Mouse (Mus musculus) lung, adult 2 months (tissue): Measurements from ENCODE around the gene Rarb. TPM values are rescaled to one million over a fixed set of nuclear protein-coding genes. Genes with fewer than 3 reads are reported as not detected.

Source experiments
- DNase-seq: peaks from one replicate; pipeline ENCODE4 v3.0.0; 2022
- H3K4me1 ChIP-seq: fragments of 200-500 bp; 2 replicates; pipeline ENCODE4 v1.6.1; 2011; ENCODE audit warnings: low read length; ENCODE audit not compliant: control insufficient read depth, insufficient read depth
- H3K4me3 ChIP-seq: fragments of 200-500 bp; replicated peaks from 2 replicates; pipeline ENCODE3; 2011; ENCODE audit warnings: low read depth, mild to moderate bottlenecking, control low read depth, low read length; ENCODE audit errors: extremely low read depth
- CTCF ChIP-seq: fragments of 200-500 bp; IDR thresholded peaks from 2 replicates; pipeline ENCODE4 v1.5.1; 2011; ENCODE audit warnings: mild to moderate bottlenecking, low read length, control low read depth; ENCODE audit not compliant: insufficient read depth
- POLR2A ChIP-seq: fragments of 200-500 bp; IDR thresholded peaks from 2 replicates; pipeline ENCODE4 v1.6.1; 2011; ENCODE audit warnings: low read depth, mild to moderate bottlenecking, control low read depth, low read length, borderline replicate concordance; ENCODE audit errors: extremely low read depth
- WGBS: fragments of 180-500 bp; shearing (Covaris S2); methylation state at CpG from one replicate; pipeline ENCODE4 v1.1.7; 2018; 5-methylcytosine and 5-hydroxymethylcytosine counted together
- polyA plus RNA-seq: library from polyadenylated mRNA; depleted of rRNA; stranded (reverse); fragments of >200 nt; gene quantifications from 2 replicates; pipeline ENCODE4 v1.2.3, GENCODE M21; 2012

The Rarb gene
- polyA plus RNA-seq, 1 experiment = 16.1 TPM

DNA sequence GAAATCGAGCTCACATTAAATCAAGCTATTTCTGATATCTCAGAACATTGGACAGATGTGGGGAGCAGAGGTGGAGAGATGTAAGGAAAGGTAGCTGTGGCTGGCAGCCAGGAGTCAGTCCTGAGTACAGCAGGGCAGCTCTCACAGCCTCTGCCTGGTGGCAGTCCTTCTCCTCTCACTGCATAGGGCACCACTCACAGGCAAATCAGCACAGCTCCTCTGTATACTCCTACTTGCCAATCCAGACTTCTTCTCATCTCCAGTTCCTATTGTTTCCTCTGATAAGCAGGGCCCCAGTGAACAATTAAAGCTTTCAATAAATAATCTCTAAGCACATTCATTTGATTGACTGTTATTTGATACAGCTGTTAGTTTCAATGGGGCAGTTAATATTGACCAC lies 252.0 kb downstream of the Rarb start:
- DNase-seq = no peak
- Histone ChIP-seq H3K4me1 (no peaks in the 10 kb centered on the region; the same call in 1 of the 2 replicates), H3K4me3 (no peak overlapping the region)
- 61% methylated on average over 1 of the region's 1 CpGs for WGBS
- TF ChIP-seq CTCF = no peak
- no peak for TF ChIP-seq POLR2A

DNA sequence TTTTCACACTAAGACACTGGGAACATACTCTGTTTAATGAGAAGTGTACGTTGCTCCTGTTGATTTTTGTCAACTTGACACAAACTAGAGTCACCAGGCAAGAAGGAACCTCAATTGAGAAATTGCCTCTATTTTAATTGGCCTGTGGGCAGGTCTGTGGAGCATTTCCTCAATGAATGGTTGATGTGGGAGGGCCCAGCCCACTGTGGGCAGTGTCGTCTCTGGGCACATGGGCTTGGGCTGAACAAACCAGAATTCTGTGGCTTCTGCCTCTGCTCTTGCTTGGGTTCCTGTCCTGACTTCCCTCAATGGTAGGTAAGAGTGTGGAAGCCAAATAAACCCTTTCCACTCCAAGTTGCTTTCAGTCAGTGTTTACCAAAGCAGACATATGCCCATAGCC lies 255.0 kb downstream of the Rarb start:
- no peak overlapping the region for H3K4me3 ChIP-seq
- no peak for TF ChIP-seq POLR2A
- TF ChIP-seq CTCF = no peak
- no peak for DNase-seq
- WGBS = 79% methylated on average over 2 of the region's 2 CpGs
- no peaks in the 10 kb centered on the region for H3K4me1 ChIP-seq

DNA sequence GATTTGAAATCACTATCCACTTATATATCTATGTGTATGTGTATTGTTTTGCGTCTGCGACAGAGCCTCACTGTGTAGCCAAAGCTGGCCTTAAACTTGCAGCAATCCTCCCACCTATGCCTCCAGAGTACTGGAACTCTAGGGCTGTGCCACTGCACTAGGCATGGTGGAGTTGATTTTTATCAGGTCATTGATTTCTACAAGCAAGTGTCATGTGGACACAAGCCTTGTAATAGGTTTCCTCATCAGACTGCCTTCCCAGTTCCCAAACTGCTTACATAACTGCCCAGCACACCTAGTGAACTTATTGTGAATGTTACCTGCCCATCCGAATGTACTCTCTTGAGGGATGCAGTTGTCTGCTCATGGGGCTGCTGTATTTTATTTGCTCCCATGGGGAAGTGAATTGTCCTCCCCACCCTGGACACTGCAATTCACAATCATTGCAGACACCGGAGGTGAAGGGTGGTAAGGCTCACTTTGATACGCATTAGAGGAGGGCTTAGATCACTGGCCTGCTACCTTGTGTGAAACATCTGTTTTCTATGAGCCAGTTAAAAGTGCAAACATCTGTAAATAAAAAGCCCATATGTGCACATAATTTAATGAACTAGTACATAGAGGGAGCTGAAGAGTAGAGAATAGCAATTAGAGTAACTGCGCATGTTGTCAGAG lies 257.3 kb downstream of the Rarb start:
- DNase-seq = no peak
- TF ChIP-seq CTCF (no peak), POLR2A (no peak)
- Histone ChIP-seq H3K4me1 (no peaks in the 10 kb centered on the region), H3K4me3 (no peak overlapping the region)
- WGBS = 92% methylated on average over 6 of the region's 6 CpGs

DNA sequence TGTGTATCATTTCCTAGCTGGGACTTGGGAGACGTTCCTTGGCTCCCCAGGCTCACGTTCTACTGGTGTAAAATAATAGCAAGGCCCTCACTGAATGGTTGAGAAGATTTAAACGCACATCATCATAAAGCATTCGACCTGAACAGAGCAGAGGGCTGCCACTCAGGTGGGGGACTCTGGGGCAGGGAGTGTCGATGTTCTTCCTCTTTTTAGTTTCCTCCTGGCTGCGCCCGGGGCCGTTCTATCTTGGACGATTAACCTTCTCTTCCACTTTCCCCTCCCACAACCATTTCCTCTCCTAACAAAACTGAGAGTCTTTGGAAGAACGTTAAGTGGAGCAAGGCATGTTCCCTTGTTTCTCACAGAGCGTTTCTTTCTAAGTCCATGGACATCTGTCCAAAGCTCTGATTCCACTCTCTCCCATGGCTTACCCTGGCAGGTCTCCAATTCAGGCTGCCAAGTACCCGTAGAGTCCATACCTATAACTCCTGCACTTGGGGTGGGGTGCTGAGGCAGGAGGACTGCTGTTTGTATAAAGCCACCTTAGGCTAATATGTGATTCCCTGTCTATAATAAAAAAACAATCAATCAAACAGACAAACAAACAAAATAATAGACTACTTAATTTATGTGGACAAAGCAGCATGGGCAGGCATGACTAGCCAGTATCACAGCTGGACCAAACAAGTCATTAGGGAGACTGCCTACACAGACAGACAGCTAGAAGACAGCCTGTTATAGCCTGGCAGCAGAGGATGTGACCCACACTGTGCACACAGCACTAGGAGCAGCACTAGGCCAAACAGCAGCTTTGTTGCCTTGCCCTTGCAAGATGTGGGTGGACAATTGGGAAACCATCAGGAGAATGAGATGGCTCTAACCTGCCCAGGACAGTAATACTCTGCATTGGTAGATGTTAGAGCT lies 259.4 kb downstream of the Rarb start:
- H3K4me3 ChIP-seq = no peak overlapping the region
- peaks cover 6% of the 10 kb centered on the region for H3K4me1 ChIP-seq
- DNase-seq = no peak
- TF ChIP-seq POLR2A (no peak), CTCF (no peak)
- 37% methylated on average over 12 of the region's 12 CpGs for WGBS

DNA sequence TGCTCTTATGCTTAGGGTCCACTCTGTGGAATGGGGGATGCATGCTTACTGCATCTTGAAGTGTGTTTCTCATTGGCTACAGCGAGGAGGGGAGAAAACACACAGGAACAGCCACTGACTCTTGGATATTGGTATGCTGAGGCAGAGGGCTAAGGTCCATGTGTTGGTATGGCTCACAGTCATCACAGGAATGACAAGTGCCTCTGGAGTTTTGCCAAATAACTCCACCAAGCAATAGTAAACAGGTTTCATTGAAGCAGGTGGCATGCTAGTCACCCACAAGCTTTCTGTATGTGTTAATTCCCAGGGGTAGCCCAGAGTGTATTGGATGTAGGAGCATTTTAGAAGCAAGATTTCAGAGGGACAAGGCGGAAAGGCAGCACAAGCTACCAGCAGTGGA lies 260.9 kb downstream of the Rarb start:
- DNase-seq = no peak
- TF ChIP-seq POLR2A (no peak), CTCF (no peak)
- Histone ChIP-seq H3K4me3 (no peak overlapping the region), H3K4me1 (peaks cover 6% of the 10 kb centered on the region)
- 71% methylated on average over 2 of the region's 2 CpGs for WGBS

DNA sequence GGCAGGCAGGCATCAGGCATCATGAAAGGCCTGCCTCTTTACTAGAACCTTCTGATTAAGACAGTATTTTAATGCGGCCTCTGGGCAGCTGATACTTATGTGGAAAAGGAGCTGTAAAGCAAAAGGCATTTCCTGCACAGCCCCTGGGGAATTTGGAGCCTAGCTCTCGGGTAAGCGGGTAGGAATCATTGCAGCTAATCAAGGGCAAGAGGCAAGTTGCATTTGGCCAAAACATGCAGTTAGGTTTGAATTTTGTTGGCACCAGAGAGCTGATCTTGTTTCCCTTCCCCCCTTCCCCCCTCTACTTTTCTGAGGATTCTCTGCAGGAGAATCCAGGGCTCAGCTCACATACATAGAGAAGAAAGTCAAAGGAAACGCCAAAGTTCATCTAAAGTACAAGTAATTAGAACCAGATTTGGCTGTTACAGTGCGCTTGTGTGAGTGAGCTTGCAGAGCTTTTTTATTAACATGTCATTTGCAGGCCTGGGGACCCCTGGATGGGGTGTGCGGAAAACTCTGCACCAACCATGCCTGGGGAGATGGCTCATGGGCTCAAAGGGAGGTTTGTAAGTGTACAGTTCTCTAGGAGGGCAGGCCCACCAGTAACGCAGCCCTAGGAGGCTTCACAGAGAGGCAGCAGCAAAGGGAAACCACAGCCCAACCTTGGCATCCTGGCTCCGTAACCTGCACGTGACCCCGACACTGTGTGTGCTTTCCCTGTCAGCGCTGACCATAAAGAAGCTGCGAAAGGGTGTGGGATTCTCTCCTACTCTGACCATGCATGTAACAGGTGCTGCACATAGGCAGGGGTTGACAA lies 264.1 kb downstream of the Rarb start:
- peaks cover 6% of the 10 kb centered on the region for H3K4me1 ChIP-seq
- 43% methylated on average over 12 of the region's 12 CpGs for WGBS
- no peak overlapping the region for H3K4me3 ChIP-seq
- no peak for TF ChIP-seq POLR2A
- no peak for TF ChIP-seq CTCF
- no peak for DNase-seq

DNA sequence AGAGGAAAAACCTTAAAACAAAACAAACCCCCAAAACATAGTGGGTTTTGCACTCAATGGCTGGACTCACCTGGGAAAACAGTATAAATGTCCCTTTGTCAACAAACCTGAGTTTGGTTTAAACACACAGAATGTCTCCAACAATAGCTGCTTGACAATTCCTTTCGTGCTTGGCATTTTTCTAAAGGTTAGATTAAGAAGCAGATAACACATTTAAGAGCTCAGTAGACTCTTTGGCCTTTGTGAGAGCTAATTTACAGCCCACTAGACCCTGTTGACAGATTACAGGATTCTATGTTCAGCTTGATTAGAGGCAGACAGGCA lies 264.7 kb downstream of the Rarb start:
- 34% methylated on average over 1 of the region's 1 CpGs for WGBS
- H3K4me1 ChIP-seq = peaks cover 6% of the 10 kb centered on the region
- H3K4me3 ChIP-seq = no peak overlapping the region
- TF ChIP-seq CTCF (no peak), POLR2A (no peak)
- no peak for DNase-seq

DNA sequence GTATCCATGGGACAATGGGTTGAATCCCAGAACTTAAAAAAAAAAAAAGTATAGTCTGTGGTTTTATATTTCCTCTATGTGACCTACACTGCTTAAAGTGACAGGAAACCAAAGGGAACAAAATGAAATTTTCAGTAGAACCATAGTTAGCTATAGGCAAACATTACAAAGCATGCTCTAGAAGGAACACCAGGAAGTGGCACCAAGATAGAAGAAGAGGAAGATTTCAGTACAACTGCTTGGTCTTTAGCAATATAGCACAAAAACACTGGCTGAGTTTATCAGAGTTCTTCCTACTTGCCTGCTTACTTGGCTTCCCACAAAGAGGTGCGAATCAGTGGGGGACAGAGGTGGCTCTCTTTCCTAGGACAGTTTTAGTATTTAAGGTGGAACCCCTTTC lies 266.7 kb downstream of the Rarb start:
- H3K4me1 ChIP-seq = peaks cover 6% of the 10 kb centered on the region
- whole genome bisulfite sequencing = 89% methylated on average over 1 of the region's 1 CpGs
- no peak for TF ChIP-seq CTCF
- no peak for TF ChIP-seq POLR2A
- H3K4me3 ChIP-seq = no peak overlapping the region
- DNase-seq = no peak

DNA sequence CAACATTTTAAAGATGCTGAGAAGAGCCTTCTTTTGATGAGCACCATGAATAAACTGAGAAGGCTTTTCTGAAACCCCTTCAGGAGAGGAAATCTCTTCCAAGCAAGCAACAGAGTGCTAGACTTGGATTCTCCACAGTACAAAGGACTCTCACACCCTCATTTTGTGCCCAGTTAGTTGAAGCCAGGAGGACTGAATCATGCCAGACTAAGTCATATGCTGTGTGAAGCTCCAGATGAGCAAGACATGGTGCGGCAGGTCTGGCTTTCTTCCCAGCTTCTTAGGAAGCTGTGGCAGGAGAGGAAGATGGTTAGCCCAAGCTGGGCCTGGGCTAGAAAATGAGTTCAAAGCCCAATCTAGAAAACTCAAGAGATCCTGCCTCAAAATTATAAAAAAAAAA lies 267.1 kb downstream of the Rarb start:
- TF ChIP-seq POLR2A (no peak), CTCF (no peak)
- no peak for DNase-seq
- WGBS = 70% methylated on average over 1 of the region's 1 CpGs
- Histone ChIP-seq H3K4me1 (peaks cover 8% of the 10 kb centered on the region), H3K4me3 (no peak overlapping the region)

DNA sequence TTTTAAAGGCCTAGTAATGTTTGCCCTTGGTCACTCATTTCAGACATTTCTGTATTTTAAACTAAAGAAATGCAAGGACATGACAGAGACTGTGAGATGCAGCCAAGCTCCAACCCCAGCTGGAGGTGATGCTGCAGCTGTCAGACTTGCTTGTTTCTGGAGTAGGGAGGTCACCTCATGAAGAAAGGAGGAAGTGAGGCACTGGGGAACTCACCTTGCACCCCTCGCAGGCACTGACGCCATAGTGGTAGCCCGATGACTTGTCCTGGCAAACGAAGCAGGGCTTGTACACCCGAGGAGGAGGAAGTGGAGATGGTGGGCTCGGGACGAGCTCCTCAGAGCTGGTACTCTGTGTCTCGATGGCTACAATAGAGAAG lies 270.8 kb downstream of the Rarb start:
- peaks cover 2% of the 10 kb centered on the region for H3K4me1 ChIP-seq
- no peak for DNase-seq
- no peak overlapping the region for H3K4me3 ChIP-seq
- WGBS = 78% methylated on average over 8 of the region's 8 CpGs
- TF ChIP-seq CTCF (no peak), POLR2A (no peak)
